Mouse (Mus musculus): Measurements from ENCODE around the gene Apba2.

GRCm38 (mm10) chr7:64522409-64522730 is 20.9 kb downstream of the Apba2 start:
- TF ChIP-seq CTCF (IDR thresholded peaks at IDR 0.05; ENCODE audit: borderline replicate concordance, insufficient read depth, low read length) (no peak), POLR2A (IDR thresholded peaks at IDR 0.05; ENCODE audit: low read depth, low read length) (no peak)

All from embryonic fibroblast, embryonic 13.5 days (primary cell).